Mouse (Mus musculus) limb, embryonic 12.5 days (tissue): Measurements from ENCODE around the gene Mesp2. TPM values are rescaled to one million over a fixed set of nuclear protein-coding genes. Genes with fewer than 3 reads are reported as not detected.
A peak's percentile ranks its signal among the peaks of the same experiment; 100 is the strongest.

Experiments
- ATAC-seq: fragments of 200-750 bp; cut with Nextera tagmentation; 2 replicates; pipeline ENCODE4 v1.8.0; 2017; ENCODE audit warnings: low read depth, moderate TSS enrichment; ENCODE audit not compliant: insufficient number of reproducible peaks, insufficient read depth, low FRiP score, low TSS enrichment
- H3K27ac ChIP-seq: fragments of 300-500 bp; sonication (generic); 2 replicates; pipeline ENCODE4 v1.5.1; 2016; ENCODE audit warnings: mild to moderate bottlenecking, moderate library complexity
- H3K27me3 ChIP-seq: fragments of 300-500 bp; sonication (generic); 2 replicates; pipeline ENCODE4 v1.6.1; 2016; ENCODE audit warnings: mild to moderate bottlenecking, moderate library complexity
- H3K36me3 ChIP-seq: fragments of 300-500 bp; sonication (generic); 2 replicates; pipeline ENCODE4 v1.6.1; 2016; ENCODE audit warnings: mild to moderate bottlenecking, moderate library complexity
- H3K4me1 ChIP-seq: fragments of 300-500 bp; sonication (generic); replicated peaks from 2 replicates; pipeline ENCODE4 v1.6.1; 2016
- H3K4me2 ChIP-seq: fragments of 300-500 bp; sonication (generic); 2 replicates; pipeline ENCODE4 v1.6.1; 2016; ENCODE audit warnings: mild to moderate bottlenecking, moderate library complexity
- H3K4me3 ChIP-seq: fragments of 300-500 bp; sonication (generic); replicated peaks from 2 replicates; pipeline ENCODE4 v1.5.1; 2016; ENCODE audit warnings: mild to moderate bottlenecking
- H3K9ac ChIP-seq: fragments of 300-500 bp; sonication (generic); replicated peaks from 2 replicates; pipeline ENCODE4 v1.6.1; 2016; ENCODE audit warnings: mild to moderate bottlenecking, moderate library complexity
- H3K9me3 ChIP-seq: fragments of 300-500 bp; sonication (generic); 2 replicates; pipeline ENCODE4 v1.6.1; 2016; ENCODE audit warnings: mild to moderate bottlenecking, moderate library complexity
- WGBS: fragments of 180-500 bp; shearing (Covaris S2); methylation state at CpG from one replicate; pipeline ENCODE4 v1.1.7; 2016; 5-methylcytosine and 5-hydroxymethylcytosine counted together
- polyA plus RNA-seq: library from polyadenylated mRNA; unstranded; fragments of >200 nt; fragmentation: Nextera tagmentation; extraction: Ambion mirVana; gene quantifications from 2 replicates; pipeline ENCODE4 v1.2.1, GENCODE M21; 2016

The Mesp2 gene
- polyA plus RNA-seq: 0.14 and 0.32 TPM in 2 replicates

DNA sequence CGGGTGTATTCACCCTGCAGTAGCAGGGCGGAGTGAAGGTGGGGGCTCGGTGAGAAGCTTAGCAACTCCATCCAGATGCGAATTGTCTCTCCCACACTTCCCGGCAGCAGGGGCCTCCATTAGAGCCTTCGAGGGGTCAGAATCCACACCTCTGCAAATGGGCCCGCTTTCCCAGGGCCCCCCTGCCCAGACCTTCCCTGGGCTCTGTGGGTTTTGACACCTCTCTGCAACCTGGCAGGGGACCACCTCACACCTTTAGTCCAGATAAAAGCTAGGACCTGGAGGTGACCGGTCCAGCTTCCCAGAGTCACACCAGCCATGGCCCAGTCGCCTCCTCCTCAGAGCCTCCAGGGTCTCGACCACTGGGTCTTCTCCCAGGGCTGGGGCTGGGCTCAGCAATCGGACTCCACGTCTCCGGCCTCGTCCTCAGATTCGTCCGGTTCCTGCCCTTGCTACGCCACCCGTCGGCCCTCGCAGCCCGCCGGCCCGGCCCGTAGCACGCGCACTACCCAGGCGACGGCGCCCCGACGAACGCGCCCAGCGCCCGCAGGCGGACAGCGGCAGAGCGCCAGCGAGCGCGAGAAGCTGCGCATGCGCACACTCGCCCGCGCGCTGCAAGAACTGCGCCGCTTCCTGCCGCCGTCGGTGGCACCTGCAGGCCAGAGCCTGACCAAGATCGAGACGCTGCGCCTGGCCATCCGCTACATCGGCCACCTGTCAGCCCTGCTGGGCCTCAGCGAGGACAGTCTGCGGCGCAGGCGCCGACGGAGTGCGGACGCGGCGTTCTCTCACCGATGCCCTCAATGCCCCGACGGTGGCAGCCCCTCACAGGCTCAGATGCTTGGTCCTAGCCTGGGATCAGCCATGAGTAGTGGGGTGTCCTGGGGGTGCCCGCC, at the start of gene Mesp2:
Gene Mesp2 (plus strand): TSS at position 117 of the 896 bp plus-strand sequence.
- ATAC-seq: peak; percentile 37; the same call in 1 of the 2 replicates
- WGBS: 13% methylated on average over 69 of the region's 71 CpGs
- H3K27me3 ChIP-seq: peaks cover 42% of the 10 kb centered on the region
- H3K4me1 ChIP-seq: 0 out of 2 replicates have a peak, but pooled peaks cover 9% of the 10 kb centered on the region
- H3K4me3 ChIP-seq: peak within 1 kb of the TSS; percentile 41
- peak within 1 kb of the TSS; percentile 52 for H3K9ac ChIP-seq
- no peaks in the 10 kb centered on the region for H3K9me3 ChIP-seq
- H3K27ac ChIP-seq: no peak within 1 kb of the TSS
- H3K4me2 ChIP-seq: peak within 1 kb of the TSS; percentile 68
- no peaks in the 10 kb centered on the region for H3K36me3 ChIP-seq

DNA sequence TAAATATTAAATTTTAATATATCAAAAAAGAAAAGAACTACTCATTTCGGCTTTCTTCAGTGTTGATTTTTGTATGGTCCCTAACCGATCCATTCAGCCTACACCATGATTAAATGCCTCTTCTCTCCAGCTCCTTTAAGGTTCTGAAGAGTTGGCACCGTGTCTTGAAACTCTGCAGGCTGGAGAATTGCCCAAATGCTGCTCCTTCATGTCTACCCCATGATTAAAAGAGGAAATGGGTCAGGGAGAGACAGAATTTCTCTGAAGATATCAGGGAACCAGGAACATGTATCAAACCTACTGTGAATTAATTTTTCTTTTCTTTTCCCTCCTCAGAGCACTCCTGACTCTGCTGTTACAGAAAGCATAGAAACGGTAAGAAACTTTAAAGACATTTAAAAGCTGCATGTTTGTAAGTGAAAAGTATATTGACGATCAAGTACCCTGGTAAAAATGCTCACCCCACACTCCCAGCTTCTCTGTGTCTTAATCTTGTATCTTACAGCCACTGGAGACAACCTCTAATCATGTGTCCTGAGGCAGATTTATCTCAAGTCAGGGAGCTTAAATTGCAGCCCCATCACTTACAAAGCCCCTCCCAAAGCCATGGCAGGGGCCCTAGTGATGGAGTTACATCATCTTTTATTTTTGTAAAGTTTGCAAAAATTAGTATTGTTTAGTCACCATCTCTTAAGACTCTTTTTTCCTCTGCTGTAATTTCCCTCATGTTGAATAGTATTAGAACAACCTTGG, 49.2 kb upstream of the Mesp2 start:
- WGBS: 79% methylated on average over 5 of the region's 5 CpGs
- H3K4me3 ChIP-seq: no peak overlapping the region
- no peak overlapping the region for H3K9ac ChIP-seq

DNA sequence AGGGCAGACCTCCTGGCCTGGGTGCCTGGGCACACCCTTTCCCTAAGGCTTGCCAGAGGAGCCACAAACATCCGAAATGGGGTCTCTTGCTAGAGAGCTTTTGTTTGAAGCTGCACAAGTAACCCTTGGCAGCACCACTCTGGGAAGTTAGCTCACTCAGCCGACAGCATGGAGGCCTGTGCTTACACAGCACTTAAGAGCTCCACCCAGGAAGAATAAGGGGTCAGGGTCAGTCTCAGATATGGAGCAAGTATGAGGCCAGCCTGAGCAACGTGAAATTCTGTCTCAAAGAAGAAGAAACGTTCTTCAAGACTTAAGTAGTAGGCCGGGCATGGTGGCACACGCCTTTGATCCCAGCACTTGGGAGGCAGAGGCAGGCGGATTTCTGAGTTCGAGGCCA, 48.4 kb upstream of the Mesp2 start:
- Histone ChIP-seq H3K9ac (no peak overlapping the region), H3K27me3 (no peaks in the 10 kb centered on the region), H3K36me3 (no peaks in the 10 kb centered on the region), H3K4me1 (no peaks in the 10 kb centered on the region), H3K4me2 (no peak overlapping the region), H3K4me3 (no peak overlapping the region), H3K27ac (no peak overlapping the region), H3K9me3 (no peaks in the 10 kb centered on the region)
- 76% methylated on average over 8 of the region's 8 CpGs for WGBS
- no peak for ATAC-seq

More for the DNA sequence above, 49.2 kb upstream of the Mesp2 start:
- H3K9me3 ChIP-seq: no peaks in the 10 kb centered on the region
- ATAC-seq: no peak
- H3K4me2 ChIP-seq: no peak overlapping the region
- H3K36me3 ChIP-seq: no peaks in the 10 kb centered on the region
- no peaks in the 10 kb centered on the region for H3K27me3 ChIP-seq
- no peaks in the 10 kb centered on the region for H3K4me1 ChIP-seq
- H3K27ac ChIP-seq: no peak overlapping the region

DNA sequence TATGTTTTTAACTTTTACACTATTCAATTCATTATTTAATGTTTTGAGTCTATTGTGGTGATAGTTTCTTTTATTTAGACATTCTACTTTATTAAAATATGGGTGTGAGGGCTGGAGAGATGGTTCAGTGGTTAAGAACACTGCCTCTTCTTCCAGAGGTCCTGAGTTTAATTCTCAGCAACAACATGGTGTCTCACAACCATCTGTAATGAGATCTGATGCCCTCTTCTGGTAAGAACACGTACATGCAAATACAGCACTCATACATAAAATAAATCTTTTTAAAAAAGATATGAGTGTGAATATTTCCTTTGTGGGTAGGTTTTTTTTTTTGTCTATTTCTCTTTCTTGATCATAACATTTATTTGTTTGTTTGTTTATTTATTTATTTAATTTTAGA, 44.5 kb upstream of the Mesp2 start:
- no peak overlapping the region for H3K9ac ChIP-seq
- H3K4me1 ChIP-seq: no peaks in the 10 kb centered on the region
- no peaks in the 10 kb centered on the region for H3K36me3 ChIP-seq
- 50% methylated on average over 1 of the region's 1 CpGs for WGBS
- no peak overlapping the region for H3K27ac ChIP-seq
- H3K9me3 ChIP-seq: no peaks in the 10 kb centered on the region
- H3K4me3 ChIP-seq: no peak overlapping the region
- no peaks in the 10 kb centered on the region for H3K27me3 ChIP-seq
- no peak for ATAC-seq
- H3K4me2 ChIP-seq: no peak overlapping the region

DNA sequence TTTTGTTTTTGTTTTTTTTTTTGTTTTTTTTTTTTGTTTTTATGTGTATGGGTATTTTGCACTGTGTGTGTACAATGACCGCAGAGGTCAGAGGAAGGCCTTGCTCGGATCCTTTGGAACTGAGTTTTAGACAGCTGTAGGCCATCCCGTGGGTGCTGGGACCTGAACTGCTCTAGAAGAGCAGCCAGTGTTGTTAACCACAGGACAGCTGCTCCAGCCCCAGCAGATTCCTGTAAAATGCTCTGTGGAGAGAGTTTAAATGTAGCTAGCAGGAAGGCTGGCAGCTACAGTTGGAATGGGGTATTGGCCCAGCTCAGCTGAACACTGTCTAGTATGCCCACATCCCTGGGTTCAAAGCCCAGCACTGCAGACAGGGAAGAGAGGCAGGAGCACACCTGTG, 40.9 kb upstream of the Mesp2 start:
- ATAC-seq: no peak
- no peak overlapping the region for H3K4me2 ChIP-seq
- WGBS: 87% methylated on average over 3 of the region's 3 CpGs

DNA sequence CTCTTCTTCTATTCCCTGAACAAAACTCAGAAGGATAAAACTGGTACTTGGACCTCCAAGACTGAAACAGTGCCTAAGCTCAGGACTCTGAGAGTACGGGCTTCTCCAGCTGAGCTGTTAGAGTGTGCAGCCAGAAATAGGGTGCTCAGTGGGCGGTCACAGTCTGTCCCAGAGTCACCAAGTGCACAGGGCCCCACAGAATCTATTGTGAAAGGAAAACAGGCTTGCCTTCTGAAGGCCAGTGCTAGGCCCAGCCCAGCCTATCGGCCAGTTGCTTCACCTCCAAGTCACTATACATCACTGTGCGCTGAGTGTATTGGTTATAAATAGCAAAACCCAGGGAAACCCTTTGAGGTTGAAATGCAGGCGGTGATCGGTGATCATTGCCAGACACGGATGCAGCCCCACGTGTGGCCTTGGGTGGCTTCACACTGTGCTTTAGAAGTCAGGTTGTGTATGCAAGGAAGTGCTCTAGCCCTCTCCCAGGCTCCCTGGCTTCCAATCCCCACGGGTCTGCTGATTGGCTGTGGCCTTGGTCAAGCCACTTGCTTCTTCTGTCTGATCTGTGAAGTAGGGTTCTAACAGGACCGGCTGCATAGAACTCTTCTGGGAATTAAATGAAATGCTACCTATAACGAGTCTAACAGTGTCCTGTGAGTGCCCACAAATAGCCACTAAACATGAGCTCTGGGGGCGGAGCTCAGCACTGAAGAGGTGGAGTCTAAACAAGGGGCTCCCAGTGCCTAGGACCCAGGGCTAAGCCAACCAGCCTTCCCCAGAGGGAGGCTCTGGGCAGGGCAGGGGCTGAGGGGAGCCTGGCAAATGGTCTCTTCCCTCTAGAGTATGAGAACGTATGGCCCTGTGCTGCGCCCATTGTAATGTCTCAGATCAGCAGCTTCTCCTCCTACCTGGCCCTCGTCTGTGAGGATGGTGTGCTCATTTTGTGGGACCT, 38.7 kb upstream of the Mesp2 start:
- H3K4me2 ChIP-seq: no peak overlapping the region
- no peak for ATAC-seq
- WGBS: 37% methylated on average over 15 of the region's 15 CpGs

More for the DNA sequence above, 40.9 kb upstream of the Mesp2 start:
- Histone ChIP-seq H3K4me3 (no peak overlapping the region), H3K9ac (no peak overlapping the region), H3K36me3 (no peaks in the 10 kb centered on the region), H3K9me3 (no peaks in the 10 kb centered on the region), H3K27me3 (no peaks in the 10 kb centered on the region), H3K4me1 (no peaks in the 10 kb centered on the region), H3K27ac (no peak overlapping the region)

DNA sequence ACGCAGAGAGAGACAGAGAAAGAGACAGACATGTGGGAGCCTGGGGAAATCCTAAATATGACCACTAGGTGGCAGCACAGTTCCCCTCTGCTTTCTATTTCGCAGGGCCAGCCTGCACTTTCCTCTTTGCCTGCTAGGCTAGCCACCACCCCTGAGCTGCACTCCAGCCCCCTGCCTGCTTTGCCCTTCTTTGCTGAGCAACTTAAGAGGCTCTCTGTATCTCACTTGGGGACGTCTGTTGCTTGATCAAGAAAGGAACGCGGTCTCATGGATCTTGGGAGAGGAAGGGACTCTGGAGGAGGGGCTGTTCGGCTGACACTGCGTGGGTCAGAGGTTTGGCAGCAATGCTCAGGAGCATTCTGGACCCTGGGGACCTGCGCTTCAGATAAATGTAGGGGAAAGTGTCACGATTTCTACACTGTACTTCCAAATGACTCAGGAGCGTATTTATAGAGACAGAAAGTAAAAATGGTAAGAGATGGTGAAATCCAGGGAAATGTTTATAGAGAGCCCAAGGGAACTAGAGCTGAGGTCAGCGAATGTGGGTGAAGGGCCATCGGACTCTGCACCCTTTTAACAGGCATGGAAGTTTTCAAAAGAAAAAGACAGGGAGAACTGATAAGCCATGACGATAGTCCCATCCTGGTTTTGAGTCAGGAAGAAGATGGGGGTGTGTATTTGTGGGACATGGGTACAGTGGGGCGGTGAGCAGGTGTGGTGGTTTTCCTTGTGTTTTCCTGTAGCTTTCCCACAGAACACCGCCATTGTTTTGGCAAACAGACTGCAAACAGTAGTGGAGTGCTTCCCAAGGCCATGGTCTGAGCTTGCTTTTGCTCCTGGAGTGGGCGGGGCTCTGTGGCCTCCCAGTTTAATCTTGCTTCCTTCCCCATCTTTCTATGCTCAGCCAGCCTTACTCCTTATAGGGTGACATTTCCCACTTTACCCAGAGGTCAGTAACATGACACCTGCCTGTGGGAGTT, 29.6 kb upstream of the Mesp2 start:
- H3K4me1 ChIP-seq: peaks cover 10% of the 10 kb centered on the region; the same call in 1 of the 2 replicates
- H3K4me3 ChIP-seq: no peak overlapping the region; the same call in 1 of the 2 replicates
- no peak overlapping the region for H3K27ac ChIP-seq
- peaks cover 11% of the 10 kb centered on the region; the same call in 1 of the 2 replicates for H3K27me3 ChIP-seq
- H3K36me3 ChIP-seq: no peaks in the 10 kb centered on the region
- H3K4me2 ChIP-seq: peak overlapping the region; percentile 49
- H3K9me3 ChIP-seq: no peaks in the 10 kb centered on the region
- 29% methylated on average over 16 of the region's 16 CpGs for WGBS
- H3K9ac ChIP-seq: 0 out of 2 replicates have a peak overlapping the region, but pooled peaks have one; percentile 37
- no peak for ATAC-seq

More for the DNA sequence above, 38.7 kb upstream of the Mesp2 start:
- peaks cover 4% of the 10 kb centered on the region; the same call in 1 of the 2 replicates for H3K27me3 ChIP-seq
- H3K27ac ChIP-seq: no peak overlapping the region
- no peak overlapping the region for H3K9ac ChIP-seq
- H3K4me1 ChIP-seq: no peaks in the 10 kb centered on the region
- H3K9me3 ChIP-seq: no peaks in the 10 kb centered on the region
- H3K4me3 ChIP-seq: no peak overlapping the region
- H3K36me3 ChIP-seq: no peaks in the 10 kb centered on the region

DNA sequence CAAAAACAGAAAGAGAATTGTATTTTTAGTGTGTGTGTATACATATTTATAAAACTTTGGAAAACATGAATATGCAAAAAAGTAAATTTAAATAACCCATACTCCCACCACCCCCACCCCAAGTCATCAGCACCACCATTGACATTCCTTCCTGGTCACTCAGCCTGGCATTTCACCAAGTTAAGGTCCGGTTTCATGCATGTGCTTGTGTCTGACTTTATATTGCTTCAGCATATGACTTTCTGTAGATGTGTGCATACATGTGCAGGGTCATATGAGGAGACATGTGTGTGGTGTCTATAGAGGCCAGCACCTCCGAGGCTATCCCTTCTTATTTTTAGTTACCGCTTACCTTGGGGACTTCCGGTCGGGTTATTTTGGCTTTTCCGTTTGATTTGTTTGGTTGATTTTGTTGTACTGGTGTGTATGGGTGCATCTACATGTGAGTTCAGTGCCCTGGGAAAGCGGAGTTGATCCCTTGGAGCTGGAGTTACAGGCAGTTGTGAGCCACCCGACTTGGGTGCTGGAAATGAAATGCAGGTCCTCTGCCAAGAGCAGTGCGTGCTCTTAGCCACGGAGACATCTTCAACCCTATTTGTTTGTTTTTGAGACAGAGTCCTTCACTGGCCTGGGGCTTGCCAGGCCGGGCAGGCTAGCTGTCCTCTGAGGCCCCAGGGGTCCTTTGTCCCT, 28.6 kb upstream of the Mesp2 start:
- H3K27me3 ChIP-seq: peaks cover 12% of the 10 kb centered on the region
- H3K4me1 ChIP-seq: peaks cover 10% of the 10 kb centered on the region; the same call in 1 of the 2 replicates
- ATAC-seq: no peak
- no peaks in the 10 kb centered on the region for H3K9me3 ChIP-seq
- H3K9ac ChIP-seq: no peak overlapping the region
- H3K4me2 ChIP-seq: no peak overlapping the region
- no peak overlapping the region for H3K4me3 ChIP-seq
- no peak overlapping the region for H3K27ac ChIP-seq
- no peaks in the 10 kb centered on the region for H3K36me3 ChIP-seq
- 80% methylated on average over 11 of the region's 11 CpGs for WGBS

- Histone ChIP-seq H3K27me3 (peaks cover 16% of the 10 kb centered on the region), H3K9ac (no peak overlapping the region), H3K4me3 (no peak overlapping the region), H3K4me1 (peaks cover 10% of the 10 kb centered on the region; the same call in 1 of the 2 replicates), H3K36me3 (no peaks in the 10 kb centered on the region), H3K9me3 (no peaks in the 10 kb centered on the region), H3K4me2 (no peak overlapping the region), H3K27ac (no peak overlapping the region)
- ATAC-seq: no peak
- 89% methylated on average over 2 of the region's 2 CpGs for WGBS
Observed at GRCm38 (mm10) chr7:79782516-79782855, 28.0 kb upstream of the Mesp2 start.
